Mouse (Mus musculus): ENCODE results near the gene Tle3.

DNA sequence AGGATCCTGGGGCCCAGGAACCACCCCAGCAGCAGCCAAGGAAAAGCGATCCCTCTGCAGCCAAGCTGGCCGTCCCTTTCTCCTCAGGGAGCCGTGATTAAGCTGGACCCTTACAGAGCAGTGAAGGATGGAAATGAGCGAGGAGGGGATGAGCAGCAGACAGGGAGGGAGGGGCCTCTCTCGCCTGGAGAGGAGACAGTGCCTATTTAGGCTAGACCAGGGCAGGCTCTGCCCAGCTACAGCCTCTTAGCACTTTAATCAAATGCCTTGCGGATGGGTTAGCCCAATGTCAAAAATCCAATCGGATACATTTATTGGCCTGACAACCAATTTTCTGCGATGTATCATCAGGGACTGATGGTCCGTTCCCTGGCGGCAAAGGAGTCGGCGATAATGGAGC is 47.8 kb upstream of the Tle3 start:
- TF ChIP-seq CTCF (conservative IDR thresholded peaks at IDR 0.05; ENCODE audit: low read length) = no peak
- no peak for TF ChIP-seq NANOG (IDR thresholded peaks at IDR 0.05; ENCODE audit: borderline replicate concordance, low read length)
- TF ChIP-seq POU5F1 (IDR thresholded peaks at IDR 0.05; ENCODE audit: borderline replicate concordance, low read length) = no peak
